Comparison of ENCODE assay signal across 16 mouse cellular contexts in genomic region chr8:124234496-124234895, GRCm38 (mm10). TPM values are rescaled to one million over a fixed set of nuclear protein-coding genes. Genes with fewer than 3 reads are reported as not detected.
DNase-seq lines count a peak whose midpoint lies in the region; ATAC-seq lines count a peak whose summit lies in the region.
"Had no signal": no experiment of that assay in that cellular context is flagged by ENCODE, and none has a peak within 500 bp of the region (broad histone marks: within the 10 kb centered on the region; RNA-seq: fewer than 3 reads in every experiment).

No protein-coding gene starts in this region.

- 53% methylated on average over 2 of the region's 2 CpGs for WGBS in heart, embryonic 13.5 days
- WGBS in heart, embryonic 12.5 days: 50% methylated on average over 2 of the region's 2 CpGs
- 38% methylated on average over 2 of the region's 2 CpGs for WGBS in hindbrain, embryonic 14.5 days
- WGBS in midbrain, embryonic 16.5 days: 45% methylated on average over 2 of the region's 2 CpGs

- H3K4me1 ChIP-seq in heart, embryonic 13.5 days: peaks cover 76% of the 10 kb centered on the region
- peaks cover 63% of the 10 kb centered on the region for H3K4me1 ChIP-seq in heart, embryonic 12.5 days (replicated peaks)
- H3K4me1 ChIP-seq in hindbrain, embryonic 14.5 days (replicated peaks; ENCODE audit: control insufficient read depth, insufficient read depth, low read length): peaks cover 38% of the 10 kb centered on the region
- H3K4me1 ChIP-seq in midbrain, embryonic 16.5 days (ENCODE audit: control insufficient read depth, insufficient read depth, low read length): peaks cover 32% of the 10 kb centered on the region

- no peak for ATAC-seq in heart, embryonic 13.5 days (ENCODE audit: extremely low read depth, insufficient number of reproducible peaks, low FRiP score, low TSS enrichment)
- ATAC-seq in heart, embryonic 12.5 days (ENCODE audit: insufficient number of reproducible peaks, low FRiP score): no peak
- ATAC-seq in hindbrain, embryonic 14.5 days (ENCODE audit: low FRiP score): no peak
- no peak for ATAC-seq in midbrain, embryonic 16.5 days

- no peak overlapping the region for H3K27ac ChIP-seq in heart, embryonic 13.5 days (replicated peaks)
- H3K27ac ChIP-seq in heart, embryonic 12.5 days (ENCODE audit: poor library complexity, severe bottlenecking): no peak overlapping the region
- H3K27ac ChIP-seq in hindbrain, embryonic 14.5 days: peak overlapping the region; percentile 63
- peak overlapping the region; percentile 35; the same call in 1 of the 2 replicates for H3K27ac ChIP-seq in midbrain, embryonic 16.5 days (ENCODE audit: low read length)
- H3K27ac ChIP-seq: macrophage had no signal

- DNase-seq in hindbrain, embryonic 14.5 days (ENCODE audit: low spot score): no peak
- DNase-seq in thymus, postnatal 25 days: peak; percentile 71
- DNase-seq in heart, postnatal 10 days: no peak
- DNase-seq in urinary bladder, adult 2 months (ENCODE audit: low spot score): no peak
- DNase-seq in frontal cortex, postnatal 14 days (ENCODE audit: low spot score in 2 of 2): no peak
- DNase-seq: adrenal gland, postnatal 25 days; heart, adult 18-20 months; heart, postnatal 4 days; kidney, postnatal 4 days; lung, adult 18-20 months; retina, postnatal 1 day had no signal

- intact Hi-C loops in heart, postnatal 10 days (cut with DNase I): loop anchor here (5.0 kb wide), 1 partner anchor 182 kb away; no protein-coding TSS in a partner anchor

- no peaks in the 10 kb centered on the region for H3K36me3 ChIP-seq in heart, embryonic 13.5 days
- no peaks in the 10 kb centered on the region for H3K36me3 ChIP-seq in heart, embryonic 12.5 days
- no peaks in the 10 kb centered on the region for H3K36me3 ChIP-seq in hindbrain, embryonic 14.5 days (replicated peaks; ENCODE audit: control insufficient read depth, insufficient read depth)
- H3K36me3 ChIP-seq in midbrain, embryonic 16.5 days (ENCODE audit: control insufficient read depth, insufficient read depth, low read length): no peaks in the 10 kb centered on the region
- H3K36me3 ChIP-seq: G1E had no signal

- no peaks in the 10 kb centered on the region for H3K9me3 ChIP-seq in heart, embryonic 13.5 days
- no peaks in the 10 kb centered on the region for H3K9me3 ChIP-seq in heart, embryonic 12.5 days (replicated peaks)
- no peaks in the 10 kb centered on the region for H3K9me3 ChIP-seq in hindbrain, embryonic 14.5 days (ENCODE audit: control insufficient read depth, low read length)
- H3K9me3 ChIP-seq in midbrain, embryonic 16.5 days (replicated peaks; ENCODE audit: control insufficient read depth, low read length, poor library complexity, severe bottlenecking): no peaks in the 10 kb centered on the region

- no peaks in the 10 kb centered on the region for H3K27me3 ChIP-seq in heart, embryonic 13.5 days (replicated peaks)
- H3K27me3 ChIP-seq in heart, embryonic 12.5 days (replicated peaks): no peaks in the 10 kb centered on the region
- no peaks in the 10 kb centered on the region for H3K27me3 ChIP-seq in hindbrain, embryonic 14.5 days (ENCODE audit: control insufficient read depth, insufficient read depth, low read length)
- no peaks in the 10 kb centered on the region for H3K27me3 ChIP-seq in midbrain, embryonic 16.5 days (ENCODE audit: control insufficient read depth, insufficient read depth, low read depth, low read length)

- 0 out of 2 replicates have a peak overlapping the region, but pooled peaks have one; percentile 1 for H3K9ac ChIP-seq in heart, embryonic 13.5 days
- H3K9ac ChIP-seq in heart, embryonic 12.5 days: no peak overlapping the region
- H3K9ac ChIP-seq in hindbrain, embryonic 14.5 days: peak overlapping the region; percentile 94; the same call in 1 of the 2 replicates
- peak overlapping the region; percentile 28; the same call in 1 of the 2 replicates for H3K9ac ChIP-seq in midbrain, embryonic 16.5 days (ENCODE audit: low read depth, low read length)

- no peak overlapping the region for H3K4me2 ChIP-seq in heart, embryonic 13.5 days
- H3K4me2 ChIP-seq in heart, embryonic 12.5 days: no peak overlapping the region
- H3K4me2 ChIP-seq in hindbrain, embryonic 14.5 days (replicated peaks): peak overlapping the region; percentile 98
- peak overlapping the region; percentile 92 for H3K4me2 ChIP-seq in midbrain, embryonic 16.5 days (ENCODE audit: low read length)

- no peak overlapping the region for H3K4me3 ChIP-seq in heart, embryonic 13.5 days
- no peak overlapping the region for H3K4me3 ChIP-seq in heart, embryonic 12.5 days
- H3K4me3 ChIP-seq in hindbrain, embryonic 14.5 days (replicated peaks; ENCODE audit: low read length): 0 out of 2 replicates have a peak overlapping the region, but pooled peaks have one; percentile 11
- H3K4me3 ChIP-seq in midbrain, embryonic 16.5 days (ENCODE audit: low read depth, low read length): no peak overlapping the region

RNA-seq across cellular contexts. Expression of gene Galnt2, which starts 3.3 kb away (rescaled TPM):
- 42.8 and 47.2 TPM in 2 replicates for polyA plus RNA-seq in heart, embryonic 13.5 days (2015; fragmentation: Nextera tagmentation; extraction: Ambion mirVana)
- polyA plus RNA-seq in heart, embryonic 12.5 days (2016; fragmentation: Nextera tagmentation; extraction: Ambion mirVana): 77.9 and 80.9 TPM in 2 replicates
- 62.9 and 70.6 TPM in 2 replicates for polyA plus RNA-seq in hindbrain, embryonic 14.5 days (2014; fragmentation: Nextera tagmentation; extraction: Ambion mirVana)
- polyA plus RNA-seq in midbrain, embryonic 16.5 days (2015; fragmentation: Nextera tagmentation; extraction: Ambion mirVana): 45.7 and 49.0 TPM in 2 replicates
- total RNA-seq in heart, postnatal 10 days (2021): 10 to 100 TPM; 45.6 to 51.4 TPM
- 57.3 and 74.4 TPM in 2 replicates for polyA plus RNA-seq in urinary bladder, adult 2 months (2012; rRNA removed)
- total RNA-seq: G1E had no signal
- polyA plus RNA-seq: G1E had no signal

Comparison
In these comparisons a context has a peak if more than half of its experiments do, and no peak if none do; other contexts are left out.
1. H3K27ac ChIP-seq: peak in hindbrain, embryonic 14.5 days (single experiment) and midbrain, embryonic 16.5 days (single experiment); none in heart, embryonic 13.5 days (single experiment) and heart, embryonic 12.5 days (single experiment).
2. H3K4me2 ChIP-seq: peak in hindbrain, embryonic 14.5 days (single experiment) and midbrain, embryonic 16.5 days (single experiment); none in heart, embryonic 13.5 days (single experiment) and heart, embryonic 12.5 days (single experiment).